Mouse (Mus musculus) bone marrow macrophage, adult 2 months (primary cell): ENCODE measurements at regions not wholly inside any gene's neighbourhood (a gene's known extent, or its start where the extent isn't known, plus 50 kb on each side); places are given as distances from the start of the nearest gene placed in this dataset.
"Not testable (repeated sequence)": the region's sequence is repeated elsewhere in the genome, so short reads cannot be mapped to it uniquely, and the experiment has no call there.

Experiments used
- H3K27ac ChIP-seq: 2 replicates; pipeline ENCODE4 v1.5.1; 2012; ENCODE audit warnings: low read depth, low read length; ENCODE audit not compliant: insufficient read depth
- H3K4me1 ChIP-seq: 2 replicates; pipeline ENCODE4 v1.6.1; 2012; ENCODE audit warnings: low read length; ENCODE audit not compliant: control insufficient read depth, insufficient read depth
- H3K4me3 ChIP-seq: 2 replicates; pipeline ENCODE4 v1.5.1; 2012; ENCODE audit warnings: mild to moderate bottlenecking, low read length, moderate library complexity; ENCODE audit not compliant: insufficient read depth
- CTCF ChIP-seq: IDR thresholded peaks from 2 replicates; pipeline ENCODE4 v1.5.1; 2012; ENCODE audit warnings: low read depth, mild to moderate bottlenecking, low read length, moderate library complexity
- POLR2A ChIP-seq: IDR thresholded peaks from 2 replicates; pipeline ENCODE4 v1.6.1; 2012; ENCODE audit warnings: mild to moderate bottlenecking, low read depth, low read length, borderline replicate concordance

DNA sequence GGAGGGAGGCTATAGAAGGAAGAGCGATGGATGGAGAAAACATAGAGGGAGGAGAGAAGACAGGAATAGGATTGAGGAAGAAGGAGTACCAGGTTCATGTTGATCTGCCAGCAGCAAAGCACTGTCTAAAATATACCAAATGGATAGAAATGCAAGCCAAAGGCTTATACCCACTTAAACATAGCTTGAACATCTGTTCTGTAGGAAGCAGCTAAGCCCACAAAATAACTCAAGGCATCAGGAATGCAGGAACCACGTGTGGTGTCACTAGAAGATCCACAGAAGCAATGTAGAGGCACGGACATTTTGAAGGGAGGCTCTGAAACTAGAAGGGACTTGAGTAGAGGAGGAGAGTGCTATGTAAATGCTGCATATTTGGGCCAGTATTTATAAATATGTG is 78.9 kb downstream of the Smgc start:
- no peak overlapping the region for H3K27ac ChIP-seq
- no peak overlapping the region for H3K4me3 ChIP-seq
- no peak for TF ChIP-seq POLR2A
- TF ChIP-seq CTCF, result no peak
- no peaks in the 10 kb centered on the region for H3K4me1 ChIP-seq

DNA sequence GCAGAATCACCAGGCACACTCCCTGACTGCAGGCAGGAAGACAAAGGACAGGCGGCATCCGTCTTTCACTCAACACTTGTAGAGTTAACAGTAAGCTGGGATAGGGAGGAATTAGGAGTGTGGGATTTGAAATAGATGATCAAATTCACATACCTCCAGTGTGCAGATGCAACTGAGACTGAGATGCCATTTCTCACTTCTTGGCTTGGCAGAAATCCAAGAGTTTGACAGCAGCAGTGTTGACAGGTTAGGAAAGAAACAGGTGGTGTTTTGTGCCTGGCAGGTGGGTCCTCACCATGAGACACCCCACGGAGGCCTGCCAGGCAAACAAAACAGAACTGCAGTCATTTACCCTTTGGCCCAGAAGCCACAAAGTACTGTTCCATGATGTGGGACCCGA is 79.8 kb downstream of the Smgc start:
- Histone ChIP-seq H3K27ac (no peak overlapping the region), H3K4me3 (no peak overlapping the region), H3K4me1 (no peaks in the 10 kb centered on the region)
- TF ChIP-seq POLR2A (no peak), CTCF (no peak)

DNA sequence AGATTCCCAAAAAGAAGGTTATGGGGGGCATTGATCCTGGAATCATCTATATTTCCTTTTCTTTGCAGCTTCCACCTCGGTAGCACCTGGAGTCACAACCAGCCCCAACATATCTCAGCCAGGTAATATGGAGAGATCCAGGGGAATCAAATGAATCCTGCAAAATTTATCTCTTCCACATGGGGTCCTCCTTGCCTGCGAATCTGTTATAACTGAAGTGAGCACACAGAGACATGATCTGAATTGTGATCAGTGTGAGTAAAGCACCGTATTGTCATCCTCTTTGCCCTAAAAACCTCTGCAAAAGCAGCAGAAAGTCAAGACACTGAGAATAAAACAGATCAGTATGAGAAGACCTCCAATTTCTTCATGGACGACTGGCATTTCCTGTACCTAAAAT is 86.5 kb downstream of the Smgc start:
- Histone ChIP-seq H3K4me3 (no peak overlapping the region), H3K27ac (no peak overlapping the region), H3K4me1 (no peaks in the 10 kb centered on the region)
- TF ChIP-seq POLR2A, result no peak
- TF ChIP-seq CTCF, result no peak

DNA sequence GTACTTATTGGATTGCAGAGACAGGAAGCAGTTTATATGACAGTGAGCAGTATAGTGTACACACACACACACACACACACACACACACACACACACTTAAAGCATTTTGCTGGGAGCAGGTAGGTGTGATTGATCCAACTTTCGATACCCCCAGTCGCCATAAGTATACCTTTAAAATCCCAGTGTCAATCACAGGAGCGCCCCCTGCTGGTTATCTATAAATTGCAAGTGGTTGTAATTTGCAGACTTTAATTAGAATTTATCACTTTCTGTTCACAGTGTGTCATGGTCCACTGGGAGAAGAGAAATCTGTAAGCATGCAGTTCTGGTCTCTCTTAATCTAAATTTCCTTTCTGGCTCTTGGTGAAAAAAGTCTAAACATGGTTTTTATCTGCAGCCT is 89.4 kb downstream of the Smgc start:
- Histone ChIP-seq H3K27ac (no peak overlapping the region), H3K4me3 (no peak overlapping the region), H3K4me1 (no peaks in the 10 kb centered on the region)
- no peak for TF ChIP-seq POLR2A
- no peak for TF ChIP-seq CTCF

DNA sequence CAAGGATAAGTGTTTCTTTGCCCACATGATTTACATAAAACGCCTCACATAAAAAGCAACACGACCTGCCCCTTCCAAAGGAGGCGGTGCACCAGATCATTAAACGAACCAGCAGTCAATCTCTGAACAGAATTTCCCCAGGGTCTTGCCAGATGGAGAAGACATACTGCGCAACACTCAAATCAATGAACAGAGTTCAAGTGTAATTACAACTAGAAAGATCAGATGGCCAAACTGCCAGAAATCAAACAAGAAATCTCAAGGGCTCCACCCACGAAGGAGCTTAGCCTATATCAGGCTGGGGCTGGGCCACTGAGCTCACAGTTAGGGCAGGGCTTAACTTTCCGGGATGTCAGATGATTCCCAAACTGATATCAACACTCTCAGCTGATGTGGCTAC is 90.4 kb downstream of the Smgc start:
- TF ChIP-seq CTCF (no peak), POLR2A (no peak)
- H3K4me1 ChIP-seq, result no peaks in the 10 kb centered on the region
- H3K4me3 ChIP-seq, result no peak overlapping the region
- H3K27ac ChIP-seq, result no peak overlapping the region

DNA sequence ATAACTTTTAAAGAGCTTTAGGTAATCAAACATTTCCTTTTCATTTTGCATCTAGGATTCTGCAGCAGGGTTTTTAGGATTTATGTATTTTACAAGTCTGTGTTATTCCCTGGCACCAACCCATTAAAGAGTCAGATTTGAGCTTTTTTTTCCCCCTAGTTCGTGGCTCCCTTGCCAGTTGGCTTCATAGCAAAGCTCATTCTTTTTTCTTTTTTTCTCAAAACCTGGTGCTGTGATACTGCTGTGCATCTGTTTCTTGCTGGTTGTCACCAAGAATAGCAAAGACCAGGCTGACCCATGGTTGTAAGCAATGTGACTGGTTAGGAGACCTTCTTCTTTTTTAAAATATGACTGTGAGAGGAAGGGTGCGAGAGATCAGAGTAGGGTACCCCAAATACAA is 93.7 kb upstream of the Cntn1 start:
- Histone ChIP-seq H3K27ac (no peak overlapping the region), H3K4me1 (no peaks in the 10 kb centered on the region), H3K4me3 (no peak overlapping the region)
- TF ChIP-seq POLR2A, result no peak
- TF ChIP-seq CTCF, result no peak

DNA sequence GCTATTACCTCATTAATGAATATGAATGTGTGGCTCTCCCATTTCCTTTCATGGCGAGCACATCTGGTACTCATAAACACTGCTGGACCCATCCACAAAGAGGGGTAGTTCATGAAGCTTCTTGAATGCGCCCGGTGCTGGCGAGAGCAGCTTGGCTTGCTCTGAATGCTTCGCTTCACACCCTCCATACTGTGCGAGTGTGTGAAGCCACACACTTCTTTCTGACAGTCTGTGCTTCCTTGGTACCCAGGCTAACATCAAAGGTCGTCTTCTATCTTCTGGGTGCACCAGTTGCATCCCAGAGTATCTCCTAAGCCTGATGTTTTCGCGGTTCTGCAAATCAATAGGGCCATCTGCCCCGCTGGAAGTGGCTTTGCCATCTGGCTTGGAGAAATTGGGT is 85.8 kb upstream of the Cntn1 start:
- Histone ChIP-seq H3K4me1 (no peaks in the 10 kb centered on the region), H3K27ac (no peak overlapping the region), H3K4me3 (no peak overlapping the region)
- TF ChIP-seq CTCF, result no peak
- no peak for TF ChIP-seq POLR2A

DNA sequence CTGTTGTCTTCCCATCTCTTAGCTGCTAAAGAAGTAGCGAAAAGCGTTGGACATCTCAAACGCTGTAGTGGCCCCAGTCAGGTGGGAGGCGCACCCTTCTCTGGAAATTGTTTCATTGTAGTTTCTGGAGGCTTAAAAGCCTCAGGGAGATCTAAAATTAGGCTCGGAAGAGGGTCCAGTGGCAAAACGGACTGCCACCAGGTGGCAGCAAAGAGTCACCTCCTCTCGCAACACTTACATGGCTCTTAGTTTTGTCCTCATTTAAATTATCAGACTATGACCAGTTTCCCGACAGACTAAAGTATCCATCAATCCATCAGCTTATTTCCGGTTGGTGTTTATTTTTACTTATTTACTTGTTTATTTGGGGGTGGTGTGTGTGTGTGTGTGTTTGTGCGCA is 81.6 kb upstream of the Cntn1 start:
- Histone ChIP-seq H3K27ac (no peak overlapping the region), H3K4me1 (no peaks in the 10 kb centered on the region), H3K4me3 (no peak overlapping the region)
- TF ChIP-seq CTCF (peak; percentile 58), POLR2A (no peak)

DNA sequence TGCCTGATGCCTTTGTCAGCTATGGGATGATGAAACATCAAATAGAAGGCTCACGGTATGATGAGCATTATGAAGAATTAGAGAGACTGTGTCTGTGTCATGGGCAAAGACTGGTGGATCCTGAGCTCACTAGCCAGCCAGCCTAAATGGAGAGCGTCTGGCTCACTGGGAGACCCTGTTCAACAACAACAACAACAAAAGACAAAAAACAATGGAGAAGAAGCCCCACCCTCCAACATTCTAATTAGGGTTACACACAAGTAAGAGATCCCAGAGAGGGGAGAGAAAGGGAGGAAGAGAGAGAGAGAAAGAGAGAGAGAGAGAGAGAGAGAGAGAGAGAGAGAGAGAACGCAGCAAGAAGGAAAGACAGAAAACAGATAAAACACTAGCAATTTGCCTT is 79.6 kb upstream of the Cntn1 start:
- H3K27ac ChIP-seq, result no peak overlapping the region
- H3K4me1 ChIP-seq, result no peaks in the 10 kb centered on the region
- TF ChIP-seq POLR2A, result no peak
- no peak for TF ChIP-seq CTCF
- H3K4me3 ChIP-seq, result no peak overlapping the region

DNA sequence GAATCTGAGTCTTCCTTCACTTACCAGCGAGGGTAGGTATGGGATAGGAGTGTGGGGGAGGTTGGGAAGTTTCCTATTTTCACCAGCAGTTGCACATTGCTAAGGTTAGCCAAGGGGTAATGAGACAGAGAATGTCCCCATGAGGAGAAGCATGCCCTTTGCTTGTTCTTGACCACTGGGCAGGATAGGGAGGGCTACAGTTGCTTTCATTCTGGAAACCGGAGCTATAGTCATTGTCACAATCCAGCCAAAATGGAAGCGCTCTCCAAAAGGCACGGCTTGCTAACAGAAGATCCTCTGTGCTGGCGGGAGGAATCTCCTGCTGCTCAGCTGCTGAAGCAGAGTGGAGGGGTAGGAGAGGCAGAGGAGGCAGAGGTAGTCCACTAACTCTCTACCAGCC is 79.1 kb upstream of the Cntn1 start:
- H3K4me3 ChIP-seq, result no peak overlapping the region
- no peaks in the 10 kb centered on the region for H3K4me1 ChIP-seq
- no peak overlapping the region for H3K27ac ChIP-seq
- TF ChIP-seq CTCF (no peak), POLR2A (no peak)

DNA sequence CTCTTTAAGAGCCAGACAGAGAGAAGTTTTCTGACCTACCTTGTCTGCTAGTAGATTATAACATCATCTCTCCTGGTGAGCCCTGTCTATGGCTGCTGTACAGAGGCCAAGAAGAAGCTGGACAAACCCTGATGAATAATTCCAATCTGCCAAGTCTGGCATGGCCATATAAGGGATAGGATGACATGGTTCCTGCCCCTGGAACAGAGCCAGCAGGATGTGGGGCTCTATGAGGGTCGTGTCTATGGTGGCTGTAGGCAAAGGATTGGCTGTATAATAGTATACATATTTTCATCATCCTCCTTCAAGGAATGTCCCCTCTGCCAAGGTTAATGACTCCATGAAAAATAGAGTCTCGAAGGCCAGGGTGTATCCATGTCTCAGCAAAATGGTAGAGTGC is 75.4 kb upstream of the Cntn1 start:
- Histone ChIP-seq H3K27ac (no peak overlapping the region), H3K4me1 (no peaks in the 10 kb centered on the region), H3K4me3 (no peak overlapping the region)
- TF ChIP-seq CTCF (no peak), POLR2A (no peak)

DNA sequence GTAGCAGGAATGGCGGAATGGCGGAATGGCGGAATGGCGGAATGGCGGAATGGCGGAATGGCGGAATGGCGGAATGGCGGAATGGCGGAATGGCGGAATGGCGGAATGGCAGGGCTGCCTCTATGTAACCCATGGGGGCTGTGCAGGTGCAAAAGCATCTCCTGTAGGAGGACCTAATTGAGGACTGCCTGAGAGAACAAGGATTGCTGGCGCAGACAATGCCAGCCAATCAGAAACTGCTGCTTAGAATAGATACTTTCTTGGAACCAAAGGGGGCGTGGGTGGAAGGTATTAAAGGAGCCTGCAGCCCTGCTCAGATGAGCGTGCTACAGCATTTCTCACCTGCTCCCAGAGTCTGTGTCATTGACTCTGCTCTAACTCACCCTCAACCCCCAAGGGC is 67.8 kb upstream of the Cntn1 start:
- not testable (repeated sequence) for H3K4me3 ChIP-seq, H3K4me1 ChIP-seq, H3K27ac ChIP-seq
